Mouse (Mus musculus): ENCODE results near the gene Pnpla2.

DNA sequence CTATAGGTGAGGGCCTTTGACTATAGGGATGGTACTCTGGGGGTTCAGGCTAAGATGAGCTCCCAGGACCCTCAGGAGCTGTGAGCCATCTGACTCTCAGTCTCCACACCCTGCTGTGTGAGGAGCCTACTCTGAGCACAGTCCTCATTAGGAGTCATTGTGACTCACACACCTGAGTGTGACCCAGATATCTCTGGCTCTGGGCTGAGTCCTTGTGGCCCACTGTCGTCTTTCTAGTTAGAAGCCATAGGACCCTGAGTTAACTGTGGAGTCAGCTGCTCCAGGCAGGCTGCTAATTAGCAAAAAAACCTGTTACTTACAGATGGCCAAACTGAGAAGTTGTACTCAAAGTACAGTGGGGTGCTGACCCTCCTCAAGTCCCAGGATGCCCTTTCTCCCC lies 38.7 kb downstream of the Pnpla2 start:
- no peak for TF ChIP-seq POLR2A (IDR thresholded peaks at IDR 0.05; ENCODE audit: control insufficient read depth, low read depth, low read length)
- TF ChIP-seq CTCF (IDR thresholded peaks at IDR 0.05; ENCODE audit: control insufficient read depth, insufficient read depth, insufficient replicate concordance, low read depth, low read length), result no peak
